Mouse (Mus musculus) large intestine, adult 2 months (tissue): ENCODE measurements around the gene Btbd35f15. TPM values are rescaled to one million over a fixed set of nuclear protein-coding genes. Genes with fewer than 3 reads are reported as not detected.
"Not testable (repeated sequence)": the region's sequence is repeated elsewhere in the genome, so short reads cannot be mapped to it uniquely, and the experiment has no call there.

ENCODE experiments used
- DNase-seq: peaks from one replicate; pipeline ENCODE4 v3.0.0-alpha.2; 2012; ENCODE audit warnings: low read depth, low spot score
- WGBS: fragments of 180-500 bp; shearing (Covaris S2); methylation state at CpG from one replicate; pipeline ENCODE4 v1.1.7; 2018; 5-methylcytosine and 5-hydroxymethylcytosine counted together
- polyA plus RNA-seq: library from polyadenylated mRNA; depleted of rRNA; stranded (reverse); fragments of >200 nt; gene quantifications from 2 replicates; pipeline ENCODE4 v1.2.3, GENCODE M21; 2012; rRNA removed

Gene Btbd35f15
- polyA plus RNA-seq = not detected in 2 replicates

GRCm38 (mm10) chrX:33577214-33577613 is at the start of gene Btbd35f15:
TSS of gene Btbd35f15 (minus strand) at chrX:33577314.
- no CpG with 5 or more reads among the region's 3 CpGs for WGBS
- DNase-seq = not testable (repeated sequence)

Other genes starting within 250 kb of the Btbd35f15 start
- not detected in 2 replicates for gene Btbd35f13, start 79.9 kb upstream of the Btbd35f15 start, polyA plus RNA-seq
- not detected in 2 replicates for gene Btbd35f14, start 125.0 kb upstream of the Btbd35f15 start, polyA plus RNA-seq